In genomic region chr4:152201492-152201891, GRCm38 (mm10) we compare ENCODE assay signal across 12 mouse cellular contexts. TPM values are rescaled to one million over a fixed set of nuclear protein-coding genes. Genes with fewer than 3 reads are reported as not detected.
DNase-seq lines count a peak whose midpoint lies in the region; ATAC-seq and TF ChIP-seq lines count a peak whose summit lies in the region.
"Had no signal": no experiment of that assay in that cellular context is flagged by ENCODE, and none has a peak within 500 bp of the region (broad histone marks: within the 10 kb centered on the region; RNA-seq: fewer than 3 reads in every experiment).

No protein-coding gene starts in this region.

- TF ChIP-seq CTCF in spleen, adult 2 months (IDR thresholded peaks at IDR 0.05; ENCODE audit: extremely low read depth, insufficient read depth, insufficient read length, insufficient replicate concordance), result no peak
- TF ChIP-seq CTCF in olfactory bulb, adult 2 months (IDR thresholded peaks at IDR 0.05; ENCODE audit: insufficient read depth, low read depth, low read length), result no peak

- no peak for DNase-seq in heart, embryonic 10.5 days (ENCODE audit: low spot score)
- DNase-seq in spleen, adult 2 months (ENCODE audit: low read depth in 1 of 2, low spot score in 2 of 2), result peak in 1 of 2 experiments; percentile 32
- no peak for DNase-seq in spleen, adult 12 weeks (ENCODE audit: low spot score)
- DNase-seq in embryo, embryonic 10 days (ENCODE audit: low spot score), result no peak
- DNase-seq: cerebellum, adult 18-20 months; kidney, adult 9 months had no signal

- H3K4me3 ChIP-seq in heart, embryonic 16.5 days (ENCODE audit: low read length), result no peak overlapping the region
- no peak overlapping the region for H3K4me3 ChIP-seq in heart, embryonic 10.5 days
- no peak overlapping the region for H3K4me3 ChIP-seq in spleen, adult 2 months (ENCODE audit: extremely low read depth, insufficient read depth, insufficient read length)
- no peak overlapping the region for H3K4me3 ChIP-seq in olfactory bulb, adult 2 months (ENCODE audit: insufficient read depth, low read depth, low read length)
- H3K4me3 ChIP-seq in forebrain, embryonic 16.5 days (replicated peaks; ENCODE audit: low read length), result no peak overlapping the region
- H3K4me3 ChIP-seq: midbrain, embryonic 12.5 days had no signal

- H3K27me3 ChIP-seq in heart, embryonic 16.5 days (ENCODE audit: control insufficient read depth, insufficient read depth, low read length), result no peaks in the 10 kb centered on the region
- no peaks in the 10 kb centered on the region for H3K27me3 ChIP-seq in heart, embryonic 10.5 days (ENCODE audit: insufficient read depth, poor library complexity, severe bottlenecking)
- no peaks in the 10 kb centered on the region for H3K27me3 ChIP-seq in spleen, adult 2 months (ENCODE audit: control insufficient read depth, insufficient read depth, low read length)
- no peaks in the 10 kb centered on the region for H3K27me3 ChIP-seq in forebrain, embryonic 16.5 days (replicated peaks; ENCODE audit: control insufficient read depth, insufficient read depth, low read length)
- H3K27me3 ChIP-seq: CH12.LX; midbrain, embryonic 12.5 days had no signal

- peaks cover 39% of the 10 kb centered on the region for H3K4me1 ChIP-seq in heart, embryonic 16.5 days (ENCODE audit: control insufficient read depth, insufficient read depth, low read length)
- peaks cover 41% of the 10 kb centered on the region for H3K4me1 ChIP-seq in heart, embryonic 10.5 days
- H3K4me1 ChIP-seq in spleen, adult 2 months (ENCODE audit: control insufficient read depth, insufficient read depth, insufficient read length), result peaks cover 47% of the 10 kb centered on the region; the same call in 1 of the 2 replicates
- H3K4me1 ChIP-seq in olfactory bulb, adult 2 months (ENCODE audit: control insufficient read depth, insufficient read depth, low read length), result peaks cover 35% of the 10 kb centered on the region
- H3K4me1 ChIP-seq in forebrain, embryonic 16.5 days (replicated peaks; ENCODE audit: control insufficient read depth, insufficient read depth, low read length), result peaks cover 7% of the 10 kb centered on the region

- no peak for TF ChIP-seq POLR2A in spleen, adult 2 months (IDR thresholded peaks at IDR 0.05; ENCODE audit: low read depth, low read length)
- TF ChIP-seq POLR2A in olfactory bulb, adult 2 months (IDR thresholded peaks at IDR 0.05; ENCODE audit: insufficient read depth, low read depth, low read length), result no peak

- H3K27ac ChIP-seq in heart, embryonic 16.5 days (ENCODE audit: low read length), result no peak overlapping the region
- no peak overlapping the region for H3K27ac ChIP-seq in heart, embryonic 10.5 days
- H3K27ac ChIP-seq in spleen, adult 2 months (ENCODE audit: insufficient read depth, low read length), result peak overlapping the region; percentile 31
- H3K27ac ChIP-seq in olfactory bulb, adult 2 months (ENCODE audit: insufficient read depth, low read depth, low read length), result peak overlapping the region; percentile 80
- no peak overlapping the region for H3K27ac ChIP-seq in forebrain, embryonic 16.5 days (ENCODE audit: low read length)
- H3K27ac ChIP-seq: midbrain, embryonic 12.5 days had no signal

- H3K36me3 ChIP-seq in heart, embryonic 16.5 days (ENCODE audit: control insufficient read depth, insufficient read depth), result no peaks in the 10 kb centered on the region
- H3K36me3 ChIP-seq in heart, embryonic 10.5 days, result no peaks in the 10 kb centered on the region
- no peaks in the 10 kb centered on the region for H3K36me3 ChIP-seq in spleen, adult 2 months (ENCODE audit: control insufficient read depth, insufficient read depth, low read length)
- no peaks in the 10 kb centered on the region for H3K36me3 ChIP-seq in forebrain, embryonic 16.5 days (ENCODE audit: control insufficient read depth, insufficient read depth)
- H3K36me3 ChIP-seq: midbrain, embryonic 12.5 days had no signal

- H3K9ac ChIP-seq in heart, embryonic 16.5 days (ENCODE audit: low read length), result no peak overlapping the region
- H3K9ac ChIP-seq in forebrain, embryonic 16.5 days (replicated peaks; ENCODE audit: low read depth, low read length), result no peak overlapping the region
- H3K9ac ChIP-seq: midbrain, embryonic 12.5 days had no signal

- ATAC-seq in heart, embryonic 16.5 days (replicated peaks; ENCODE audit: extremely low read depth, insufficient read depth, low FRiP score), result peak; percentile 49; the same call in 1 of the 2 replicates
- ATAC-seq in inflammation-experienced regulatory T-cells, adult 6 months, result peak; percentile 41
- no peak for ATAC-seq in forebrain, embryonic 16.5 days

- H3K9me3 ChIP-seq in heart, embryonic 16.5 days (replicated peaks; ENCODE audit: control insufficient read depth, low read length), result no peaks in the 10 kb centered on the region
- H3K9me3 ChIP-seq in heart, embryonic 10.5 days, result no peaks in the 10 kb centered on the region
- H3K9me3 ChIP-seq in forebrain, embryonic 16.5 days (ENCODE audit: control insufficient read depth, low read length), result no peaks in the 10 kb centered on the region
- H3K9me3 ChIP-seq: midbrain, embryonic 12.5 days had no signal

- WGBS in heart, embryonic 16.5 days, result 46% methylated on average over 6 of the region's 6 CpGs
- WGBS in heart, embryonic 10.5 days, result 52% methylated on average over 6 of the region's 6 CpGs
- 6% methylated on average over 6 of the region's 6 CpGs for WGBS in spleen, adult 2 months
- WGBS in olfactory bulb, adult 2 months, result 42% methylated on average over 6 of the region's 6 CpGs
- 81% methylated on average over 6 of the region's 6 CpGs for WGBS in forebrain, embryonic 16.5 days

- H3K4me2 ChIP-seq in heart, embryonic 16.5 days (ENCODE audit: low read depth, low read length), result no peak overlapping the region
- no peak overlapping the region for H3K4me2 ChIP-seq in forebrain, embryonic 16.5 days (ENCODE audit: low read length)
- H3K4me2 ChIP-seq: midbrain, embryonic 12.5 days had no signal

RNA-seq across cellular contexts. Expression of gene Acot7, which starts 23.6 kb away (rescaled TPM):
- 67.7 and 68.0 TPM in 2 replicates for polyA plus RNA-seq in heart, embryonic 16.5 days (2015; fragmentation: Nextera tagmentation; extraction: Ambion mirVana)
- 43.7 and 48.9 TPM in 2 replicates for polyA plus RNA-seq in heart, embryonic 10.5 days (2016; fragmentation: Nextera tagmentation; extraction: Ambion mirVana)
- 15.4 and 17.9 TPM in 2 replicates for polyA plus RNA-seq in spleen, adult 2 months (2012; rRNA removed)
- polyA plus RNA-seq in inflammation-experienced regulatory T-cells, adult 6 months (2017; shearing (Covaris generic)), result 100 to 1,000 TPM; 124 to 249 (median 126) TPM
- polyA plus RNA-seq in olfactory bulb, adult 2 months (2012; ENCODE audit: insufficient read depth, insufficient read length, low replicate concordance, missing spikeins), result not detected in 2 replicates
- 210 and 269 TPM in 2 replicates for polyA plus RNA-seq in forebrain, embryonic 16.5 days (2015; fragmentation: Nextera tagmentation; extraction: Ambion mirVana)

RNA-seq across cellular contexts. Expression of gene Hes2, which starts 42.8 kb away (rescaled TPM):
- 0.14 TPM in 1 of 2 replicates, not detected in the other for polyA plus RNA-seq in heart, embryonic 16.5 days (2015; fragmentation: Nextera tagmentation; extraction: Ambion mirVana)
- polyA plus RNA-seq in heart, embryonic 10.5 days (2016; fragmentation: Nextera tagmentation; extraction: Ambion mirVana), result not detected in 2 replicates
- polyA plus RNA-seq in spleen, adult 2 months (2012; rRNA removed), result not detected in 2 replicates
- not detected for polyA plus RNA-seq in inflammation-experienced regulatory T-cells, adult 6 months (2017; shearing (Covaris generic))
- not detected in 2 replicates for polyA plus RNA-seq in olfactory bulb, adult 2 months (2012; ENCODE audit: insufficient read depth, insufficient read length, low replicate concordance, missing spikeins)
- not detected in 2 replicates for polyA plus RNA-seq in forebrain, embryonic 16.5 days (2015; fragmentation: Nextera tagmentation; extraction: Ambion mirVana)

RNA-seq across cellular contexts. Expression of gene Espn, which starts 49.3 kb away (rescaled TPM):
- polyA plus RNA-seq in heart, embryonic 16.5 days (2015; fragmentation: Nextera tagmentation; extraction: Ambion mirVana), result 1.3 and 1.5 TPM in 2 replicates
- 1.4 and 4.0 TPM in 2 replicates for polyA plus RNA-seq in heart, embryonic 10.5 days (2016; fragmentation: Nextera tagmentation; extraction: Ambion mirVana)
- polyA plus RNA-seq in spleen, adult 2 months (2012; rRNA removed), result 2.1 and 2.7 TPM in 2 replicates
- polyA plus RNA-seq in inflammation-experienced regulatory T-cells, adult 6 months (2017; shearing (Covaris generic)), result 10 to 100 TPM in 1 of 3 experiments, 1 to 10 TPM in 2; 6.0 to 13.1 (median 9.7) TPM
- not detected in 2 replicates for polyA plus RNA-seq in olfactory bulb, adult 2 months (2012; ENCODE audit: insufficient read depth, insufficient read length, low replicate concordance, missing spikeins)
- 0.08 and 0.12 TPM in 2 replicates for polyA plus RNA-seq in forebrain, embryonic 16.5 days (2015; fragmentation: Nextera tagmentation; extraction: Ambion mirVana)

Comparison
In these comparisons a context has a peak if more than half of its experiments do, and no peak if none do; other contexts are left out.
1. H3K27ac ChIP-seq: peak in spleen, adult 2 months (single experiment) and olfactory bulb, adult 2 months (single experiment); none in heart, embryonic 16.5 days (single experiment), heart, embryonic 10.5 days (single experiment) and forebrain, embryonic 16.5 days (single experiment).
2. RNA of gene Acot7, which starts 23.6 kb away (polyA plus RNA-seq): 210 to 269 TPM in forebrain, embryonic 16.5 days, 124 to 249 TPM in inflammation-experienced regulatory T-cells, adult 6 months, 67.7 to 68.0 TPM in heart, embryonic 16.5 days, 43.7 to 48.9 TPM in heart, embryonic 10.5 days and 15.4 to 17.9 TPM in spleen, adult 2 months; not detected in olfactory bulb, adult 2 months; every median in the first group is over 10 times any median in the second.